Mouse (Mus musculus): ENCODE data around the gene Zap70.

- TF ChIP-seq CTCF (IDR thresholded peaks at IDR 0.05; ENCODE audit: low read depth, low read length) (no peak), TAL1 (conservative IDR thresholded peaks at IDR 0.05; ENCODE audit: low read depth, low read length) (no peak)
These were observed 5.7 kb downstream of the Zap70 start for GRCm38 (mm10) chr1:36767321-36767720.
